Mouse (Mus musculus) cortical plate, adult 2 months (tissue): ENCODE data around the gene Tmem201.

Experiments
- CTCF ChIP-seq: fragments of 200-500 bp; IDR thresholded peaks from 2 replicates; pipeline ENCODE4 v1.5.1; 2011; ENCODE audit warnings: mild to moderate bottlenecking, control low read depth, low read length; ENCODE audit not compliant: insufficient read depth; ENCODE audit errors: extremely low read depth
- POLR2A ChIP-seq: fragments of 200-500 bp; IDR thresholded peaks from 2 replicates; pipeline ENCODE4 v1.6.1; 2011; ENCODE audit warnings: mild to moderate bottlenecking, low read length, control low read depth; ENCODE audit not compliant: insufficient read depth; ENCODE audit errors: extremely low read depth

GRCm38 (mm10) chr4:149714542-149714941 is 23.3 kb downstream of the Tmem201 start:
- TF ChIP-seq POLR2A (no peak), CTCF (no peak)
